Mouse (Mus musculus) retina, postnatal 7 days (tissue): ENCODE results near the gene Lingo3.

Experiments used
- DNase-seq: peaks from one replicate; pipeline ENCODE4 v3.0.0-alpha.2; 2012; ENCODE audit warnings: low read depth, low spot score

The Lingo3 gene

GRCm38 (mm10) chr10:80799070-80799566 is 44.7 kb downstream of the Lingo3 start:
- DNase-seq, result no peak

DNA sequence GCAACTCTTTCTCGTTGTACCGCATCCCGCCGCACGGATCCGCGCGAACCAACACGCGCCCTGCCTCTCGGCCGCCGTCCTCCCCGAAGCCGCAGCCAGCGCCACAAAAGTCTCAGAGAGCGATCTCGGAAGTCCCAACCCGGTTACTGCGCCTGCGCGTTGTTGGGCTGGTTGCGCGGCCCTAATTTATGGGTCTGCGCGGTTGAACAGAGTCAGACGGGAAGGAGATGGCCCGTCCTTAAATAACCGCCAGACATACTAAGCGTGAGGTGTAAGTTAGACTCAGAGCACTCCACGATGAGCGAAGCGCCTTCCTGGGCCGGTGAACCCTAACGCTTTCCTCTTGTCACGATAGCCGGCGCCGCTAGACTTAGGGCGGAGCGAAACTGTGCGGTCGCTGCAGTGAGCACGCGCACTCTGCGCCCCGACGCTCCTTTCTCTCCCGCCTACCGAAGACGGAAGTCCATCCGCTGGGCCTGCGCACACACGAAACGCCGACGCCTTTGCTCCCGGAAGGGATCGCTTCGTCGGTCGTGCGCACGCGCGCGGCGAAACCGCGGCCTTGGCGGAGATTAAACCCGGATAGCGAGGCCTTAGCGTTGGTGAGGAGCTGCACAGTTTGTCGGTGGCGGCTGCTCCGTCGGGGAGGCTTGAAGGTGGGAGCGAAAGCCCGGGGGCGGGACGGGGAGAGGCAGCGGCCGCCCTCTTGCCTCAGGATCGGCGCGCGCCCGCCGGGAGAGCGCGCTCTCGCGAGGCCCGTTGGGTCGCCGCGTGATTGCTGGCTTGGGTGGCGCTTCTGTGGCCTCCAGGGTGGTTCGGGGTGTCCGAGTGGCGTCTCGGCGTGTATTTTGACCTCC is 45.5 kb downstream of the Lingo3 start, which contains the start of the genes Sf3a2 and Plekhj1:
TSS of gene Sf3a2 (plus strand) at position 49 of the 857 bp plus-strand sequence.
TSS of gene Plekhj1 (minus strand) at position 477 of the 857 bp plus-strand sequence.
- DNase-seq, result peak; percentile 95

DNA sequence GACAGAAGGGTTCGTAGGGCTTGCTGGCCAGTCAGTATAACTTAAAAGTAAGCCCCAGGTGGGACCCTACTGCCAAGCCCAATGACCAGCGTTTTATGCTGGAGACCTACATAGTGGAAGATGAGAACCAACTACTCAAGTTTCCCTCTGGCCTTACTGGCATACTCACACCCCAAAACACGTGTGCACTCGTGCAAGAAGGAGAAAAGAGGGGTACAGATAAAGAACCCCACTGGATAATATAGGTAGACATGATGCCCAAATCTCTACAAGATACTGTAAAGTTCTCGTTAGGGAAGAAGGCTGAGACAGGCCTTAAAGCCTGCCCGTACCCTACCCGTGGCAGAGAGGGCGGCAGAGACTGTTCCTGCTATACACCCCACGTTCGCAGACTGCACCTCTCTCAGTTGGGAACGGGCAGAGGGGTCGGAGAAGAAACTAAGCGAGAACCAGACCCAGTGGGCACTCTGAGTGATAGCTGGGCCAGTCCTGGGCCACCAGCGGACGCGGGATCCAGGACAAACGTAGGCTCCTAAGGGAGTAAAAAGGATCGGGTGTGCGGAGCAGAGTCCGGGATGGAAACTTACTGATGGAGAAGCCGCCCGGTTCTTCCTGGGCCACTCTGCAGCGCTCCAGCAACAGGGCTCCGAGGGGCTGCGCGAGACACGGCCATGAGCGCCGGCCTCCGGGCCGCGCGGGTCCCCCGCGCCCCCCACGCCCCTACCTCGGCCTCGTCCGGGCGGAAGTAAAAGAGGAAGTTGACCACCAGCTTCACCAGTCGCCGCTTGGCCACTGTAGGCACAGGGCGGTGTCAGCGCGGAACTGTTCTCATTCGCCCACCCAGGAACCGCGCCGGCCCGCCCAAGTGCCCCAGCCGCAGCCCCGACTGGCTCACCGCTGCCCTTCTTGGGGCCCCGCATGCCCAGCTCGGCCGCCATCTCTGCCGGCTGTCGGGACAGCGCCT is 46.4 kb downstream of the Lingo3 start:
- peak; percentile 53 for DNase-seq

- no peak for DNase-seq
Observed at GRCm38 (mm10) chr10:80796307-80796848, 47.5 kb downstream of the Lingo3 start.

DNA sequence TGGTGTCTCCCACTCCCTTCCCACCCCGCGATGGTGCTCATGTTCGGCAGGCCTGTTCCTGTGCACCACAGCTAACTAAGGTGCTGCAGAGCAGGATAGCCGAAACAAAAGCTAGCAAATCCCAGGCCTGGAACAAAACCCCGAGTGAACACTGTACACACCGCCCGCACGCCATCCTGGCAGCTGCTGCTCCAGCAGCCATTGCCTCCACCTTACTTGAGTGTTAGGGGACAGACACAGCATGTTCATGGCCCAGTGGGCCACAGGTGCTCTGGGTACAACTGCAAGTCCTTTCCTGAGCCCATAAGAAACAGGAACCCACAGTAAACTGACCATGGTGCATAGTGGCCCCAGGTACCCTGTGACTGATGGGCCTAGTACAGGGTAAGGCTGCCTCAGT is 49.1 kb downstream of the Lingo3 start:
- no peak for DNase-seq

DNA sequence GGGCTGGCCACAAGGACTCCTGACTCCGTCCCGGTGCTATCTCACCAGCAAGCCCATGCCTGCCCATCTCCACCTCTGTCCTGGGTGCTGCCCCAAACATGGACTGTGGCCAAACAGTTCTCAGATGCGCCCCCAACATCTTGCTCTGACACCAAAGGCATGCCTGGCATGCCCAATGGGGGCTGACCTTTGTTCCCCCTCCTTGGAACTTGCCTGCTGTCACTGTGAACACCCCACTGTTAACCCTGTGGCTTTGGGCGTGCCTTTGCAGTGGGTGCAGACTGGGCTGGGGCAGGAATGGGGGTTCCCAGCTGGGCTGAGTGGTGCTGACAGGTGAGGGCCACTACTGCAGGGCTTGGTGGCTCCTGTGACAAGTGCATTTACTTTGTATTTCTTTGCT is 50.0 kb downstream of the Lingo3 start:
- no peak for DNase-seq

- no peak for DNase-seq
Observed at GRCm38 (mm10) chr10:80793033-80793784, 50.6 kb downstream of the Lingo3 start.

DNA sequence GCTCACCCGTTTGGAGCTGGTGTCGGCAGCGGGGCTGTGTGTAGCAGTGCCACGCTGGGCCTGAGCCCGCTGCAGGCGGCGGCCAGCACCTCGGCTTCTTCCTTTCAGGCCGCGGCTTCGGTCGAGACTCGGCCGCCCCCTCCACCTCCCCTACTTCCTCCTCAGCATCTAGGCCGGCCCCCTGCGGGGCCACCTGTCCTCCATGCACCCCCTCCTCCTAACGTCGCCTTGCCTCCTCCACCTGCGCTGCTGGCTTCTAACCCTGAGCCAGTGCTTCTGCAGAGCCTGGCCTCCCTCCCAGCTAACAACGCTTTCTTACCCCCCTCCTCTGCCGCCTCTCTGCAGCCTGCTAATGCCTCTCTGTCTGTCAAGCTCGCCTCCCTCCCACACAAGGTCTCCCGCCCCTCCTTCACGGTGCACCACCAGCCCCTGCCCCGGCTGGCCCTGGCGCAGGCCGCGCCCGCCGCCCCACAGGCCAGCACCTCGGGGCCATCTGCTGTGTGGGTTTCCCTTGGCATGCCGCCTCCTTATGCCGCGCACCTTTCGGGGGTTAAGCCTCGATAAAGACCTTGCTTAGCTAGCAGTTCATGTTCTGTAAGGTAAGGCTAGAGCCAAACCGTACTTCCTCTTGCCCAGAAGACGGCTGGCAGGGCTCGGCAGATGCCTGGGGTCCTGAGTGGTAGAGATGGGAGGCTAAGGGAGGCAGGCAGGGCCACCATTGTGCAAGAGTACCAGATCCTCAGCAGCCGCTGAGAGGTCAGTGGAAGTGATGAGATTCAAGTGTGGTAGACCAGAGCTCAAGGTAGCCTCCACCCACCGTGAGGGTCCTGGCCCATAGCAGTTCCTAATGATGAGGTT is 51.4 kb downstream of the Lingo3 start:
- DNase-seq, result no peak

GRCm38 (mm10) chr10:80791476-80792174 is 52.2 kb downstream of the Lingo3 start:
- DNase-seq, result no peak

DNA sequence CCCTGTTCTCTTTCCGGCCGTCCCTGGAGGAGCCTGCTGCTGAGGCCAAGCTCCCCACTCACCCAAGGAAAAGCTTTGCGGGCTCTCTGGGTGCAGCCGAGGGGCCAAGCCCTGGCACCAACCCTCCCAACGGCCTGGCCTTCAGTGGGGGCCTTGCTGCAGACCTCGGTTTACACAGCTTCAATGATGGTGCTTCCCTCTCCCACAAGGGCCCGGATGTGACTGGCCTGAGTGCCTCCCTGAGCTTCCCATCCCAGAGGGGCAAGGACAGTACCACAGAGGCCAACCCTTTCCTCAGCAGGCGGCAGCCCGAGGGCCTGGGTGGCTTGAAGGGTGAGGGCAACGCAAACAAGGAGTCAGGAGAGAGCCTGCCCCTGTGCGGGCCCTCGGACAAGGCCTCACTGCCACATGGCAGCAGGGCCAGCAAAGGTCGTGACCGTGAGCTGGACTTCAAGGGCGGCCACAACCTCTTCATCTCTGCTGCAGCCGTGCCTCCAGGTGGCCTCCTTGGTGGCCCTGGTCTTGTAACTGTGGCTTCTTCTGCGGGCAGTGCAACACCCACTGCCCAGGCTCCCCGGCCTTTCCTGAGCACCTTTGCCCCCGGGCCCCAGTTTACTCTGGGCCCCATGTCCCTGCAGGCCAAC is 53.0 kb downstream of the Lingo3 start:
- DNase-seq, result no peak

DNA sequence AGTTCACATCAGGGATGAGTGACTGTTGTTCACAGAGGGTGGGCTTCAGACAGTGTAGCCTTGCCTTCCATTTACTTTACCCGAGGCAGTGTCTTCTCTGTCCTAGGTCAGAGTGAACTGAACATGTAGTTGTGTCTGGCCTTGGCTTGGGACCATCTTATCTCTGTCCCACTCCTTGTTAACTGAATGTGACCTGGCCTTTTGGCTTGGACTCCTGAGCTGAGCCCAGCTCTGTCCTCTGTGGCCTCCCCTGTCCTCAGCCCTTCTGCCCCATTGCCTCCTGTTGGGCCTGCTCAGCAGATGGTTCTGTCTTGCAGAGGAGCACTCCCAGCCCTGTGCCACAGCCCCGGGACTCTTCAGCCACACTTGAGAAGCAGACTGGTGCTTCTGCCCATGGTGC is 56.3 kb downstream of the Lingo3 start:
- DNase-seq, result no peak

GRCm38 (mm10) chr10:80785963-80786362 is 57.9 kb downstream of the Lingo3 start:
- no peak for DNase-seq

DNA sequence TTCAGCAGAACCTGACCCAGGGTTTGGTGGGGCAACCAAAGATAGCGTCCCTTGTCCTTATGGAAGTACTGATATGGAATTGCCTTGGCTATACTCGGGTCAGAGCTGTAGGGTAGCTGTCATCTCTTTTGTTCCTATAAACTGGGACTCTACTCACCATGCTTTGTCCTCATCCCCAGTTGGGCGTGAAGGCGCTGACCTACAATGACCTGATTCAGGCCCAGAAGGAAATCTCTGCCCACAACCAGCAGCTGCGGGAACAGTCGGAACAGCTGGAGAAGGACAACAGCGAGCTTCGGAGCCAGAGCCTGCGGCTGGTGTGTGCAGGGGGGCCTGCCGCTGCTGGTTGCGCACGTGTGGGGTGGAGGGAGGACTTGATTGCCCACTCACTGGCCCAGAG is 59.0 kb downstream of the Lingo3 start:
- DNase-seq, result no peak

GRCm38 (mm10) chr10:80784302-80784701 is 59.5 kb downstream of the Lingo3 start:
- DNase-seq, result no peak
